Mouse (Mus musculus): Measurements from ENCODE around the gene Mmp9.

Mmp9 gene

DNA sequence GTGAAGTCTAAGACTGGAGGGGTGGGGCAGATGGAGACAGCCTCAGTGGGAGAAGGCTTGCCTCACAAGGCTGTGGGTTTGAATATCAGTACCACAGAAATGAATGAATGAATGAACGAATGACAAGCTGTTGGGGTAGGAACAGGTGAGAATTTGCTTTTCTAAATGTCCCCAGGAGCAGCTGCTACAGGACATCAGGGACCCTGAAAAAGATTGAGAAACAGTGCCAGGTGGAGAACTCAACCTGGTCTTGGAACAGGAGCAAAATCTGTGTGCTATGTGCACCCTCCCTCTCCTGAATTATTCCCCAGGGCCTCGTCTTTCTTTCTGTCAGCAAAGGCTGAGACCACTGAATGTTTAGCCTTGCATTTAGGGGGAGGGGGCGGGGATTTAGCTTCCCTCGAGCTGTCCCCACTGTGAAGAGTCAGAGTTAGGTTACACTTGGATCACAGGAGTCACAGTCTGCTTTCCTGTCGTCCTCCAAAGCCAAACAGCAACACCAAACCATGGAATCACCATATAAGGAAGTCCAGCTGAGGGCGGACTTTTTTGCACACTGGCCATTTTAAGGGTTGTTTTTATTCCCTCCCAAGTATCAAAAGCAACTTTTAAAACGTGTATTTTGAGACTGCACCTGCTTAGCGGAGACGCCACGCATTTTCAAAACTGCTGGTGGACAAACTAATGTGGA is at the start of gene Mmp9:
Gene Mmp9 (plus strand): TSS at position 641 of the 691 bp plus-strand sequence.
- no peak for DNase-seq (ENCODE audit: low read depth, low spot score)

GRCm38 (mm10) chr2:164891056-164891834 is 49.3 kb upstream of the Mmp9 start:
- DNase-seq (ENCODE audit: low read depth, low spot score), result no peak

DNA sequence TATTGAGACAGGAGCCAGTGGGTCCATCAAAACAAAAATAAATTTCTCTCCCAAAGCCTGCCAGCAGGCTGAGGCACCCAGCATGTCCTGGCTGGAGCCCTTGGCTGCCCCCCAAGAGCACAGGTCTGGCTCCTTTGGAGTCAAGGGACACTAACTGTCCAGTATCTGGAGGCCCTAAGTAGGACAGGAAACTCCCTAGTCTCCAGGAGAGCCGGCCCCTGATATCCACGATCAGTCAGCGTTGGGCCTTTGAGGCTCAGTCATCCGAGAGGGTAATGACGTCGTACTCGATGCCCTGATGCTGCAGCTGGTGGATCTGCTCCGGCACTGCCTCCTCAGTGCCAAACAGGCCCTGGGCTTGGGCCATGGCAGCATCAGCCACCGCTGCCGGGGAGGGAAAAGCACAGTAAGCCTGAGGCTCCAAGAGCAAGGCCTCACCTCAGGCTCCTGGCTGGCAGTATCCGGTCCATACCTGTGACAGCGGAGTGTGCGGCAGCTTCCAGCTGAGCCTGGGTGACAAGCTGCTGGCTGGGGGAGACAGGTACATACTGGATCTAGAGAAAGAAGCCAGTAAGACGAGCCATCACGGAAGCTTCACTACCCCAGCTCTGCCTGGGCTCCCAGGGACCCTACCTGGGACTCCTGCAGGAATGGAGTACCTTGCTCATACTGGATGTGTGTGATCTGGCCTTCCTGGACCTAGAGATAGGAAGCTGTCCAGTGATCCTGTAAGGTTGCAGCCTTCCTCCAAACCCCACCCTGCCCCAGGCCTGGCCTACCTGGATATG is 48.5 kb upstream of the Mmp9 start:
- peak; percentile 83 for DNase-seq (ENCODE audit: low read depth, low spot score)

DNA sequence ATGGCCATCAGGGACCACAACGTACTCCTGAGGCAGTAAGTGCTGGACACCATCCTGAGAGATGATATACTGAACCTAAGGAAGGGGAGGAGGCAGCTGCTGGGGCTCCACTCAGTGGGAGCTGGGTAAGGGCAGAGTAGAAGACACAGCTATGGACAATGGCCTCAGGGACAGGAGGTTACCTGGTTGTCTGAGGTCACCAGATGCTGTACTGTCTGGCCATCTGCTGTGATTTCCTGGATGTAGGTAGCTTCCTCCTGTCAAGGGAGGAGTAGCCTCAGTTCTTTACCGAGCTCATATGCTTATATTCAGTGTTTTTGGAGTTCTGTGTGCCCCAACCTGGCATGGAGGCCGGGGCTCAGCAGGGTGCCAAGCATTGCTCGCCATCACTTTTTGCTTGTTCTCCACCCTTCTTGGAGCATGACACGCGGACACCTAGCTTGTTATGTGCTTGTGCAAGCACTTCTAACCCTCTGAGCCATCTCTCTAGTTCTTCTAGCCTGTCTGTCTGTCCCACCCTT is 47.8 kb upstream of the Mmp9 start:
- DNase-seq (ENCODE audit: low read depth, low spot score), result no peak

DNA sequence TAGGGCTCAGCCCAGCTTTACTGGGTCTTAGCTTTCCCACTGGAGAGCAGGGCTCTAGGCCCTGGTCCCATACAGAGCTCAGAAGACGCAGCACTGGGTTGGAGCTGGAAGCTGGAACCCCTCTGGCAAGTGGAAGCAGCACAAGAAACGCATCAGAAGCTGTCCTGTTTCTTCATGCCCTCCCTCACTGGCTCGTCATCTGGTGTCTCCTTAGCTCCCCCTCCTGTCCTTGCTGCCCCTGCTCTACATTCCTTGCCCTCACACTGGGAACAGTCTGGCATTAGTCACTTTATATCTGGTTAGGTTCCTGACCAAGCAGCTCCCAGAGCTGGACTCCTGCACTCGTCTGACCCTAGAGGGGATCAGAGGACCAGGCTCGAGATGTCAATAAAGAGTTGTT is 46.5 kb upstream of the Mmp9 start:
- no peak for DNase-seq (ENCODE audit: low read depth, low spot score)

GRCm38 (mm10) chr2:164894644-164895043 is 45.9 kb upstream of the Mmp9 start:
- DNase-seq (ENCODE audit: low read depth, low spot score), result no peak

DNA sequence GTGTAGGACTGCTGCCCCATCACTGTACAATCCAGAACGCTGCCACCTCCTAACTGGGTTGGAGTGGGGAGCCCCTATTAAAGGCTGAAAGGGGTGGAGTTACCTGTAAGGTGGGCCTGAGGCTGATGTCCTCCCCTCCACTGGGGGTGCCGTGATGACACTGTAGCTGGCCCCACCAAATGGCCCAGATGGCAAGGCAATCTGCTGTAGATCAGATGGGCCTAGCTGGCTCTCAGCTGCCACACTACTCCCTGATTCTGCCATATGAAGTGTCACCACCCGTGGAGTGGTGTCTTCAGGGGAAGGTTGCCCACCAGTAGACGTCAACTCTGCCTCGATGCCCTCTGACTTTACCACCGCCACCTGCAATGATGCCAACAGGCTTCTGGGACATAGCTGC is 44.7 kb upstream of the Mmp9 start:
- no peak for DNase-seq (ENCODE audit: low read depth, low spot score)

DNA sequence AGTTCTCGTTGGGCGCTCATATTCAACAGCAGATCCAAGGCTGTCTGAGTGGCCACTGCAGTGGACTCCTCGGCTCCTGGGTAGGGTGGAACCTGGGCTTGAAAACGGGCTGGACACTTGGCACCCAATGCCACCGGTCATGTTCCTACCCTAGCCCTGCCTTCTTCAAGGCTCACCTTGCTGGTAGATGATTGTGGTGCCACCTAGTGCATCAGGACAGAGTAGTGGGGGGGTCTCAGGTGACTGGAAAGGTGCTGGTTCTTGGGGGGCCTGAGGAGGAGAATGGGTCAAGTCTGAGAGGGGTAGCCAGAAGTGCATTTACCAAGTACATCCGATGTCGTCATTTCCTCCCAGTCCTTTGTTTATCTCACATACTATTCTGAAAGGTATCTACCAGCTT is 42.6 kb upstream of the Mmp9 start:
- DNase-seq (ENCODE audit: low read depth, low spot score), result no peak

DNA sequence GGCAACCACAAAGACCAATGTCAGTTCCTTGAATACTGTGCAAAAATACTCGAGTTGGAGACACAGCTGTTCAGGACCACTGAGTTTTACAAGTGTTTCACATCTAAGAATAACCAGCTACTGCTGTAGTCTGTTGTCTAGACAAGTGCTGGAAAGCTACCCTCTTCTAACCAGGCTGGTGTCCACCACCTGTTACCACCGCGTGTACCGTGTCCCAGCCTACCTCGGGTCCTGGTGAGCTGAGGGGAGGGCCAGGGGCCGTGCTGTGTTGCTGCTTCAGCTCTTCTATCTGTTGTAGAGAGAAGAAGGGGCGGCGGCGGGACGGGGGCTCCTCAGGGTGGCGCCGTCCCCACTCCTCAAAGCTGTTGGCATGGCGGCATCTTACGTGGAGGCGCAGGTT is 41.5 kb upstream of the Mmp9 start:
- DNase-seq (ENCODE audit: low read depth, low spot score), result no peak

DNA sequence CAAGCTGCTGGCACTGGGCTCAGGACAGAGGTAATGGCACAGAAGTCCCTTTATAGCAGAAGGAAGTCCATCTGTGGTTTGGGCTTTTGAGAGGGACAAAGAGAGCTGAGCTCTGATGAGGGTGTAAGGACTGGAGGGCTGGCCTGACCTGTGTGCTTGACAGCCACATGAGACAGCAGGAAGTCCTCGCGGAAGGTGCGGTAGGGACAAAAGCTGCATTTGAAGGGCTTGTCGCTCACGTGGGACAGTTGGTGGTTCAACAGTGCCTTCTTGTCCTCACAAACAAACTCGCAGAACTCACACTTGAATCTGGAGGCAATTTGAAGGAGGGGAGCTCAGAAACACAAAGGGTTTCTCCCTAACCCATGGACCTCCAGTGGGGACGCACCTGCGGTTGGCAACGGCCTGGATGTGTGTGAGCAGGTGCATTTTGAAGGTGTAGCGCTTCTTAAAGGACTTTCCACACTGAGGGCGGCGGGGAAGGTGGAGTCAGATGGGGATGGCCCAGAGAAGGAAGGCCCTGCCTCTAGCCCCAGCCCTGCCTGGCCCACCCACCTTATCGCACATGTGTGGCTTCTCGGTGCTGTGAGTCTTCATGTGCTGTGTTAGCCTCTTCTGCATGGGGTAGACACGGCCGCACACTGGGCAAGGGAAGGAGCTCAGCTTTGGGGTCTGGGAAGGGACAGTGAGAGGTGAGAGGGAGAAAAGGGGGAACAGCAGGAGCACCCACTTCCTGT is 40.7 kb upstream of the Mmp9 start:
- DNase-seq (ENCODE audit: low read depth, low spot score), result no peak

- DNase-seq (ENCODE audit: low read depth, low spot score), result peak; percentile 69
Measured at GRCm38 (mm10) chr2:164901380-164901779, 39.2 kb upstream of the Mmp9 start.

GRCm38 (mm10) chr2:164903496-164903895 is 37.1 kb upstream of the Mmp9 start:
- no peak for DNase-seq (ENCODE audit: low read depth, low spot score)

DNA sequence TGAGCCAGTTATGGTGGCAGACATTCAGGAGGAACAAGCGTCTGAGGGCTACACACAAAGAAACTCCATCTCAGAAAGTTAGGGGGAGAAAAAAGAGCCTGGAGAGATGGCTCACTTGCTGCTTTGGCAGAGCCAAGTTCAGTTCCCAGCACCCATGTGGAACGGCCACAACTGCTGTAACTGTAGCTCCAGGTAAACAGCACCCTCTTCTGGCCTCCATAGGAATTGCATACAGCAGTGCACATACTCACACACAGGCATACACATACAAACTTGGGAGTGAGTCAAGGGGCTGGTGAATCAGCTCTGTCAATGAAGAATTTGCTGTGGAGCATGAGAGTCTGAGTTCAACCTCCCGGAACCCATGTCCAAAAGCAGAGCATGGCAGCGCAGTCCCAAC is 34.5 kb upstream of the Mmp9 start:
- DNase-seq (ENCODE audit: low read depth, low spot score), result no peak

GRCm38 (mm10) chr2:164907511-164907910 is 33.1 kb upstream of the Mmp9 start:
- DNase-seq (ENCODE audit: low read depth, low spot score), result no peak

- no peak for DNase-seq (ENCODE audit: low read depth, low spot score)
Measured at GRCm38 (mm10) chr2:164908011-164908410, 32.6 kb upstream of the Mmp9 start.

DNA sequence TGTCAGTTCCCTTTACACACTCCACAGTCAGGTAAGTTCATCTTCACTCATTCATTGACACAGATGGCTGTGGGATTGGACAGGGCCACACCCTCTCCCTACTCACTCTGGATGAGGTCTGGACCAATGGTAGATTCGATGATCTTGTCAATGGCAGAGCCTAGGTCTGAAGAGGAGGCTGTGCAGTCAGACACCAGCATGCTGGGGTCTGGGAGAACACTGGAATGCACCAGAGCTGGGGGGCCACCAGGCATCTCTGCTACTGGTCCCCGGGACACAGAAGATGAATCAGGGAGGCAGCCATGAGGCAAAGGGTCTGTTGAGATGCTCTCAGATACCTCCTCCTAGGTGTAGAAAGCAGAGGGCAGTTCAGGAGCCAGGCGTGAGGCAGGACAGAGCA is 31.5 kb upstream of the Mmp9 start:
- DNase-seq (ENCODE audit: low read depth, low spot score), result no peak

GRCm38 (mm10) chr2:164909542-164909941 is 31.0 kb upstream of the Mmp9 start:
- DNase-seq (ENCODE audit: low read depth, low spot score), result no peak

DNA sequence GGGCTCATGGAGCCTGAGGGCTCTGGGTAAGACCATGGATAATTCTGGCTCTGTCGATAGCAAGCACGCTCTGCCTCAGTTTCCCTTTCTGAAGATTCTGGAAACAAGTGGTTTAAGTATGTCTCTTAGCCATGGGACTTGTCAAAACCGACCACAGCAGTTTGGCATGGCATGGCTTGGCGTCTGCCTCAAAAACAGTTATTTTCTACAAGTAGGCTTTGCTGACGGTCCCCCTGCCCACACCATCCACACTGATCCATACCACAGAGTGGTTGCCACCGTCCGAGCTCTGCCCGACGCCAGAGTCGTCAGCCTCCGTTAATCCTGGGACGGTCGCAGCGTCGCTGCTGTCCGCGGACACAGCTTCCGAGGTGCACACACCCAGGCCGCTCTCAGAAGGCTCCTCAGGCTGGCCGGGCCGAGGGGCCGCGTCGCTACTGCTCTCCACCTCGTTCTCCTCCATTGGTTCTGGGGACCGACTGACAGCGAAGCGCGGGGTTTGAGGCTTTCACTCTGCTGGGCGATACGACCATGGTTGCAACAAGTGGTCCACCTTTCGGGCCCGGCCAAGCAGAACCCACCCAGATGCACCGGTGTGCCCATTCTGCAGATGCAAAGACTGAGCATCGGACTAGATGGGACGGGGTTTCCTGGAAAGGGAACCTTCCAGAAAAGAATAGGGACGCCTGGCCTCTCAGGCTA is 30.1 kb upstream of the Mmp9 start:
- DNase-seq (ENCODE audit: low read depth, low spot score), result no peak

- DNase-seq (ENCODE audit: low read depth, low spot score), result peak; percentile 95
Measured at GRCm38 (mm10) chr2:164911086-164912048, 29.2 kb upstream of the Mmp9 start, which contains the start of gene Zfp335. Gene Zfp335, minus strand, starts transcription at chr2:164911757.

- peak; percentile 90 for DNase-seq (ENCODE audit: low read depth, low spot score)
Measured at GRCm38 (mm10) chr2:164912151-164912550, 28.4 kb upstream of the Mmp9 start.
